16 mouse cellular contexts compared by ENCODE assay signal in genomic region chr12:8509693-8510092, GRCm38 (mm10). TPM values are rescaled to one million over a fixed set of nuclear protein-coding genes. Genes with fewer than 3 reads are reported as not detected.
DNase-seq lines count a peak whose midpoint lies in the region; ATAC-seq and TF ChIP-seq lines count a peak whose summit lies in the region.
"Had no signal": no experiment of that assay in that cellular context is flagged by ENCODE, and none has a peak within 500 bp of the region (broad histone marks: within the 10 kb centered on the region; RNA-seq: fewer than 3 reads in every experiment).

No protein-coding gene starts in this region.

- 47% methylated on average over 5 of the region's 5 CpGs for WGBS in lung, postnatal 0 days
- 61% methylated on average over 5 of the region's 5 CpGs for WGBS in kidney, embryonic 15.5 days

- H3K27ac ChIP-seq in lung, postnatal 0 days (ENCODE audit: low read length) = no peak overlapping the region; the same call in 1 of the 2 replicates
- no peak overlapping the region for H3K27ac ChIP-seq in kidney, embryonic 15.5 days
- H3K27ac ChIP-seq: embryonic facial prominence, embryonic 15.5 days; limb, embryonic 15.5 days; stomach, embryonic 15.5 days had no signal

- TF ChIP-seq CTCF in lung, postnatal 0 days (IDR thresholded peaks at IDR 0.05) = no peak

- no peaks in the 10 kb centered on the region for H3K36me3 ChIP-seq in lung, postnatal 0 days (ENCODE audit: insufficient read depth, low read length)
- H3K36me3 ChIP-seq in kidney, embryonic 15.5 days = no peaks in the 10 kb centered on the region
- H3K36me3 ChIP-seq: embryonic facial prominence, embryonic 15.5 days; limb, embryonic 15.5 days; stomach, embryonic 15.5 days had no signal

- H3K27me3 ChIP-seq in lung, postnatal 0 days (replicated peaks; ENCODE audit: insufficient read depth, low read length) = no peaks in the 10 kb centered on the region; the same call in 1 of the 2 replicates
- H3K27me3 ChIP-seq in kidney, embryonic 15.5 days = no peaks in the 10 kb centered on the region
- H3K27me3 ChIP-seq: CH12.LX; embryonic facial prominence, embryonic 15.5 days; limb, embryonic 15.5 days; stomach, embryonic 15.5 days had no signal

- no peaks in the 10 kb centered on the region for H3K9me3 ChIP-seq in lung, postnatal 0 days (ENCODE audit: low read length)
- no peaks in the 10 kb centered on the region for H3K9me3 ChIP-seq in kidney, embryonic 15.5 days (replicated peaks)
- H3K9me3 ChIP-seq: embryonic facial prominence, embryonic 15.5 days; limb, embryonic 15.5 days; stomach, embryonic 15.5 days had no signal

- H3K4me1 ChIP-seq in lung, postnatal 0 days (ENCODE audit: insufficient read depth, low read depth, low read length) = peaks cover 7% of the 10 kb centered on the region; the same call in 1 of the 2 replicates
- H3K4me1 ChIP-seq in kidney, embryonic 15.5 days = peaks cover 20% of the 10 kb centered on the region

- no peak overlapping the region for H3K9ac ChIP-seq in lung, postnatal 0 days (replicated peaks; ENCODE audit: low read depth)
- no peak overlapping the region for H3K9ac ChIP-seq in kidney, embryonic 15.5 days
- H3K9ac ChIP-seq: embryonic facial prominence, embryonic 15.5 days; limb, embryonic 15.5 days; stomach, embryonic 15.5 days had no signal

- no peak overlapping the region for H3K4me2 ChIP-seq in lung, postnatal 0 days (replicated peaks; ENCODE audit: low read depth, low read length)
- no peak overlapping the region for H3K4me2 ChIP-seq in kidney, embryonic 15.5 days
- H3K4me2 ChIP-seq: embryonic facial prominence, embryonic 15.5 days; limb, embryonic 15.5 days had no signal

- ATAC-seq in frontal cortex, adult (ENCODE audit: low TSS enrichment) = peak; percentile 53; the same call in 1 of the 2 replicates
- ATAC-seq in granulocyte monocyte progenitor cell, adult 5-6 weeks (replicated peaks; ENCODE audit: poor library complexity, severe bottlenecking) = peak; percentile 75
- peak; percentile 74 for ATAC-seq in lung, postnatal 0 days
- no peak for ATAC-seq in kidney, embryonic 15.5 days (replicated peaks; ENCODE audit: low FRiP score)

- peak; percentile 53; the same call in 1 of the 2 replicates for TF ChIP-seq EP300 in lung, postnatal 0 days (IDR thresholded peaks at IDR 0.05)

- H3K4me3 ChIP-seq in lung, postnatal 0 days (ENCODE audit: low read depth, low read length) = no peak overlapping the region
- H3K4me3 ChIP-seq in kidney, embryonic 15.5 days (replicated peaks) = no peak overlapping the region
- H3K4me3 ChIP-seq: embryonic facial prominence, embryonic 15.5 days; limb, embryonic 15.5 days; stomach, embryonic 15.5 days had no signal

- no peak for DNase-seq in frontal cortex, adult 2 months (ENCODE audit: extremely low spot score in 1 of 2, low spot score in 1 of 2)
- DNase-seq in 3T3-L1 (ENCODE audit: low read depth, low spot score) = peak; percentile 85
- DNase-seq in lung, postnatal 0 days (ENCODE audit: low spot score) = peak; percentile 92
- DNase-seq in natural killer cell, adult 2 months (ENCODE audit: low spot score in 2 of 2) = no peak
- no peak for DNase-seq in ovary, adult 18-20 months (ENCODE audit: low spot score)
- DNase-seq: cerebellum, adult 9-11 months; gastrocnemius, postnatal 14 days; kidney, adult 11 months; retina, postnatal 1 day had no signal

RNA-seq across cellular contexts. Expression of gene Rhob, which starts 9.9 kb away (rescaled TPM):
- 285 and 316 TPM in 2 replicates for polyA plus RNA-seq in frontal cortex, adult 2 months (2012; rRNA removed)
- 75.2 and 78.3 TPM in 2 replicates for total RNA-seq in granulocyte monocyte progenitor cell, adult 5-6 weeks (2014; fragmentation: Nextera tagmentation)
- total RNA-seq in granulocyte monocyte progenitor cell, adult 5-6 weeks (2017) = 64.8 and 67.6 TPM in 2 replicates
- 77.6 and 77.9 TPM in 2 replicates for polyA plus RNA-seq in lung, postnatal 0 days (2015; fragmentation: Nextera tagmentation; extraction: Ambion mirVana)
- 35.4 and 38.7 TPM in 2 replicates for polyA plus RNA-seq in kidney, embryonic 15.5 days (2015; fragmentation: Nextera tagmentation; extraction: Ambion mirVana)

Comparison
In these comparisons a context has a peak if more than half of its experiments do, and no peak if none do; other contexts are left out.
1. DNase-seq: peak in 3T3-L1 (single experiment) and lung, postnatal 0 days (single experiment); none in frontal cortex, adult 2 months (0 of 2), natural killer cell, adult 2 months (0 of 2) and ovary, adult 18-20 months (single experiment).